Mouse (Mus musculus) cerebral cortex, adult 2 months (tissue): ENCODE data around the gene Tmem212.

Experiments
- WGBS: fragments of 180-500 bp; shearing (Covaris S2); methylation state at CpG from one replicate; pipeline ENCODE4 v1.1.7; 2018; 5-methylcytosine and 5-hydroxymethylcytosine counted together

The Tmem212 gene

DNA sequence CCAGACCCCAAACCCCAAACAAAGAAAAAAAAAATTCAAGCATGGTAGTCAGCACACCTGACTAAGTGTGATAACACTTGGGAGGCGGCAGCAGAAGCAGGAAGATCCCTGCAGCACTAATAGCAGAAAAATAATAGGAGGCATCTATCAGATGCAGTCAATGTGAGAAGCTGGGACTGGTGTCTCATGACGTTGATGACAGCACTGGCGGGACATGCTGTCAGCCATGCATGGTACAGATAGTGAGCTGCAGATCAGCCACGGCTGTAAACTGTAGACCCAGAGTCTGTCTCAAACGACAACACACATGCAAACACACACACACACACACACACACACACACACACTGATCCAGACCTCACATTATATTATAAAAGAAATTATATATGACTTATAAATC lies 52.9 kb downstream of the Tmem212 start:
- 91% methylated on average over 5 of the region's 5 CpGs for WGBS

DNA sequence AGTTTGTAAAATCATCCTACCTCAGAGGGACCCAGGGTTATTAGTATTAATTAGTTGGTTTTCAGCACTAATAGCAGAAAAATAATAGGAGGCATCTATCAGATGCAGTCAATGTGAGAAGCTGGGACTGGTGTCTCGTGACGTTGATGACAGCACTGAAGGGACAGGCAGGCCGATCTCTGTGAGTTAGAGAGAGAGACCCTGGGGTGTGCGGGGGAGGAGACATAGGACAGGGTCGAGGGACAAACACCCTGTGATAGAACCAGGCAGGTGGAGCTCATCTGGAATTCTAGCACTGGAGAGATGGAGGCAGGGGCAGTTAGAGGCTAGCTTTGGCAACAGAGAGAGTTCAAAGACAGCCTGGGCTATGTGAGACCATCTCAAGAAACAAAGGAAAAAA lies 53.3 kb downstream of the Tmem212 start:
- WGBS = 81% methylated on average over 5 of the region's 5 CpGs

DNA sequence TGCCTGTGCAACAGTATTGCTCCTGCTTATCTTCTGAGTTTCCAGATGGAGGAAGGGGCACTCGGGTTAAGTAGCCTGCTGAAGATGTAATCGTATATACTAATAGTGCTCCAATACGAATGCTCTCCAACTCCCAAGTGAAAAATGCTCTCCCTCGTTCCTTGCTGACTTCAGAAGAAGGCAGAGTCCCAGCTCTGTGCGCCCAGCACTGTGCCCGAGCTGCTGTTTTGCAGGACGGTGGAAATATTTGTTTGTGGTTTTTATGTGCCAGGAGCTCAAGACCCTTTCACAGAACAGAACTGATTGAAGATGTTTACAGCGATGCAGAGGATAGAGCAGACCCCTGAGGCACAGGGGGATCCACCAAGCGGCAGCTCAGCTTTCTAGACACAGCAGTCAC lies 55.9 kb downstream of the Tmem212 start:
- WGBS = 83% methylated on average over 9 of the region's 9 CpGs

- 79% methylated on average over 3 of the region's 3 CpGs for WGBS
These were observed 56.4 kb downstream of the Tmem212 start for GRCm38 (mm10) chr3:27839795-27840194.

DNA sequence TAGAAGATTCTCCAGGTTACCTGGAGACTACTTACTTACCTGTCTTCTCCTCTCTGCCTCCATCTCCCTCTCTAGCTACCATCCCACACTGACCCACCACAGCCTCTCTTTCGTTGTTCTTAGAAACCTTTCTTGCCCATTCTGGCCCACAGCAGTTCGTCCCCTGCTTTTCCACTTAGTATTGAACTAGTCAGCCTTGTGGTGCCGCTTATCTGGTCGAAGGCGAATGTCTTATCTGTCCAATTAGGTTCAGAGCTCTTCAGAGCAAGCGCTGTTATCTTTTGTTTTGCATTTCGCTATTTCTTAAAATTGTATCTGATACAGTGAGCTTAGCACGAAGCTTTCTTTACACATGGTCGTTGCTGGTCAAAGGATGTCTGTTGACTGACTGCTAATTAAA lies 56.9 kb downstream of the Tmem212 start:
- WGBS = 91% methylated on average over 9 of the region's 9 CpGs

DNA sequence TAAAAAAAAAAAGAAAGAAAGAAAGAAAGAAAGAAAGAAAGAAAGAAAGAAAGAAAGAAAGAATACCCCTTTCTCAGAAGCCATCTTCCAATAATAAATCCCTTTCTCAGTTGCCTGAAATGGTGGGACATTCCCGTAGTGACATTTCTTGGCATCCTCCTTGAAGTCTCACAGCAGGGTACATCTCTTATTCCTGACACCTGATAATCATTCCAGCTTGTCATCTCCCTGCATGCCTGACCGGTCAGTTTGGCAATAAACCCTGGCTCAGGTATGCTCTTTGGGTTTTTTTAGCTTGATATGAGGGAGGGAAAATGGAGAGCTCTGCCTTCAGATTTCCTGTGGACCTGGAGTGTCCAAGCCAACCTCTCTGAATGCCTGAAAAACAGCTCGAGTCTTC lies 59.9 kb downstream of the Tmem212 start:
- 89% methylated on average over 3 of the region's 3 CpGs for WGBS

DNA sequence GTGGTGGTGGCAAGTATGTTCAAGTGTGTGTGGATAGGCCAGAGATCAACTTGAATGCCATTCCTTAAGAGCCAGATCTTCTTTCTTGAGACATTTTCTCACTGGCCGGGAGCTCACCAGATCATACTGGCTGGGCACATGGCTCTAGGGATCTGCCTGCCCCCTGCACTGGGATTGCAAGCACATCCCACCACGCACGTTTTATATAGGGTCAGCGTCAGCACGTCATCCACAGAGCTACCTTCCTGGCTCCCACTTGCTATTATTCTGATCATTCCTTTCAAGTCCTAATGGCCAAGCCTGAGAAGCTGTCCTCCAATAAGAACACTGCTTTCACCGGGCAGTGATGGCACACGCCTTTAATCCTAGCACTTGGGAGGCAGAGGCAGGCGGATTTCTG lies 60.4 kb downstream of the Tmem212 start:
- 97% methylated on average over 8 of the region's 8 CpGs for WGBS

GRCm38 (mm10) chr3:27828755-27829154 lies 67.4 kb downstream of the Tmem212 start:
- 81% methylated on average over 3 of the region's 3 CpGs for WGBS

DNA sequence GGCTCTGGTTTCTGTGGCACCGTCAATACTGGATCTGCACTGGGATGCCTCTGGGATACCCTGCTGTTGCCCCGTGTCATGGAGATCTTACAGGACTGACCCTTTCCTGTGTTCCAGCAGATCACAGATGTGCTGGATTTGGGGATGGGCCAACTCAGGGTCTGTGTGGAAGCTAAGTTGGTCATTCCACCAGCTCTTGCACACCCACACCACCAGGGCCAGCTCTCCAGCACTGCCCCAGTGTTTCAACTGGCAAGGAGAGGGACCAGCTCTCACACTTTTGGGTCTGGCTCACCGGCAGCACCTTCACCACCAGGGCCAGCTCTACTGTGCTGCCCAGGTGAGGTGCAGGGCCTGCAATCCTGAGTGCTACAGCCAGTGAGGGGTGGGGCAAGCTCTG lies 68.9 kb downstream of the Tmem212 start:
- 94% methylated on average over 3 of the region's 3 CpGs for WGBS

- WGBS = 88% methylated on average over 4 of the region's 4 CpGs
These were observed 70.2 kb downstream of the Tmem212 start for GRCm38 (mm10) chr3:27825985-27826384.
